Mouse (Mus musculus): ENCODE measurements around the gene Eif2ak4. TPM values are rescaled to one million over a fixed set of nuclear protein-coding genes. Genes with fewer than 3 reads are reported as not detected.

Gene Eif2ak4
- polyA plus RNA-seq, 1 experiment from 2014 or later = 15.2 TPM

- no peaks in the 10 kb centered on the region for H3K9me3 ChIP-seq (ENCODE audit: control insufficient read depth, low read depth, low read length)
- no peak overlapping the region for H3K4me2 ChIP-seq (replicated peaks; ENCODE audit: low read depth, low read length)
- ATAC-seq (ENCODE audit: insufficient number of reproducible peaks, insufficient read depth, low FRiP score, low read depth) = no peak
- H3K27ac ChIP-seq (ENCODE audit: low read length) = no peak overlapping the region
- no peaks in the 10 kb centered on the region for H3K27me3 ChIP-seq (ENCODE audit: control insufficient read depth, insufficient read depth, low read length)
- H3K9ac ChIP-seq (replicated peaks; ENCODE audit: low read depth, low read length) = no peak overlapping the region
- H3K4me1 ChIP-seq (ENCODE audit: control insufficient read depth, insufficient read depth, low read length) = peaks cover 5% of the 10 kb centered on the region; the same call in 1 of the 2 replicates
- H3K36me3 ChIP-seq (ENCODE audit: control insufficient read depth, insufficient read depth, low read length) = no peaks in the 10 kb centered on the region
- 64% methylated on average over 11 of the region's 11 CpGs for WGBS
- H3K4me3 ChIP-seq (ENCODE audit: low read depth, low read length) = no peak overlapping the region
These were observed 123.5 kb downstream of the Eif2ak4 start for GRCm38 (mm10) chr2:118511779-118512417.

DNA sequence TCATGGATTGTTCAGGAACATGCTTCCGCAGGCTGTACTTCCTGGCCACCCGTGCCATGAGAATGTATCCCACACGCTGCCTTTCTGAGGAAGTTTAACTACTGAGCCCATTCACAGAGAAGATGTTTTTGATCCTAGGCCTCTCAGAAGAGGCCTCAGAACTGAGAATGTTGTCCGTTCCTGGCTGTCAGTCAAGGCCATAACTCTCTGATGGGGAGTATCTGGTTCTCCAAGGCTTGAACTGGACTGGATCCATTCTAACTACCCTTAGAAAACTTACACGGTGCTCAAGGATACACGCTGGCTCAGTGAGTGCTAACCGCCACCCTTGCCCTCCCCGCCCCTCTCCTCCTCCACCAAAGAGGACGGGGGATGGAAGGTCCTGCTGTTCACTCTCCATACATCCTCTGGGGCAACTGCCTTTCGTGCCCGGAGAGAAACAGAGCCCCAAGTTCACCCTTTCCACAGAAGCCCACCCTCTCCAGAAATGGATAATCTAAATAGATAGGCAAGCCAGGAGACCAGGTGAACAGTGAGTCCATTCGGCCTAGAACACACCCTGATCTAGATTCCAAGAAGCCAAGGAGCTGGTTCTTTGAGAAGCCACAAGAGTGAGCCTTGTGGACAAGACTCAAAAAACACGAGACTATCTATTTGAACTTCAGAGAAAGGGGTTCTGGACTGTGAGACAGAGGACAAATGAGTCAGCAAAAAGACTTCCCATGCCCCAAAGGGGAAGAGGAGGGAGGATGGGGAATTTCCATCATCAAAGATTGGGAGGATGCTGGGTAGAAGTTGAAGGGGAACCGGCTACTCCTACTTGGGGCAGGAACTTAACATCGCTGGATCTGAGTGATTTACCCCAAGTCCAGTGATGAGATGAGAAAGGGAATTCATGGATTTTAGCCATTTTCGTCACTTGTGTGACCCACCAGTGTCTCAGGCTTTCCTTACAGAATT is 124.3 kb downstream of the Eif2ak4 start:
- H3K27ac ChIP-seq (ENCODE audit: low read length) = no peak overlapping the region
- peaks cover 5% of the 10 kb centered on the region; the same call in 1 of the 2 replicates for H3K4me1 ChIP-seq (ENCODE audit: control insufficient read depth, insufficient read depth, low read length)
- ATAC-seq (ENCODE audit: insufficient number of reproducible peaks, insufficient read depth, low FRiP score, low read depth) = no peak
- H3K27me3 ChIP-seq (ENCODE audit: control insufficient read depth, insufficient read depth, low read length) = no peaks in the 10 kb centered on the region
- H3K9me3 ChIP-seq (ENCODE audit: control insufficient read depth, low read depth, low read length) = no peaks in the 10 kb centered on the region
- no peak overlapping the region for H3K4me3 ChIP-seq (ENCODE audit: low read depth, low read length)
- H3K36me3 ChIP-seq (ENCODE audit: control insufficient read depth, insufficient read depth, low read length) = no peaks in the 10 kb centered on the region
- 77% methylated on average over 16 of the region's 16 CpGs for WGBS
- no peak overlapping the region for H3K4me2 ChIP-seq (replicated peaks; ENCODE audit: low read depth, low read length)
- H3K9ac ChIP-seq (replicated peaks; ENCODE audit: low read depth, low read length) = no peak overlapping the region

DNA sequence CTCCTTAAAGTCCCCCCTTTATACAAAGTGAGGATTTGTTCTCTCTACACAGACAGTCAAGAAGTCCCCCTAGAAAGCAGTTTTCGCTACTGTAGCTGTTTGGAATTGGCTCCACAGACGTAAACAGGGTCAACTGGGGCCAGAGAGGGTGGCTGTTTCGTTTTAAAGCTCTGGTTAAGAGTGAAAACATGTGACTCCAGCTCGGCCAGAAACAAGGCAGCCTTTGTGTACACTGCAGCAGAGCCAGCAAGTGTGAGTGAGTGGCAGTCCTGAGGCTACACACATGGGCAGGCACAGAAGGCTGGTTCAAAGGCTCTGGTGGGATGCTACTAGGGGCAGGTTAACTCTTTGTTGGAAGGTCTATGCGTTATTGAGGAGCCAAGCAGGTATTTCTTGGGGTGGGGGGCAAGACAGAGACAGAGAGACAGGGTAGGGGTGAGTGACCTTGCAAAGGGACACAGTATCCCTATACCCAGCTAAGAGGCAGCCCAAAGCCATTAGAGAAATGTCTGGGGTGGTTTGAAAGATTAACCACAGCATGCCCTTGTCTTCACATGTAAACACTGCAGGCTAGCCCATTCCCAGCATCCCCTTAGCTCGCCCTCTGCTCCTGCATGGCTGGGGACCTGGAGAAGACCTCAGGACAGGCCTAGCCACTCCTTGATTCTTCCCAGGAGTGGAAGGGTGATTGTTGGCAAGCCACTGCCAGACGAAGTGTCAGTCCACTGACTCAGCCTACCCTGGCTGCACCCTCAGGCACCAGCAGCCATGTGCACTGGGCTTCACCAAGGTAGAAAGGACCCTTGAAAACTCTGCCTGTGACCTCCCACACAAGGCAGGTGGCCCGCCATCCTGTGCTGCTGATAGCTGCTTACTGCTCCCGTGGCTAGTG is 131.9 kb downstream of the Eif2ak4 start:
- WGBS = 34% methylated on average over 9 of the region's 9 CpGs
- no peaks in the 10 kb centered on the region for H3K27me3 ChIP-seq (ENCODE audit: control insufficient read depth, insufficient read depth, low read length)
- no peaks in the 10 kb centered on the region for H3K36me3 ChIP-seq (ENCODE audit: control insufficient read depth, insufficient read depth, low read length)
- ATAC-seq (ENCODE audit: insufficient number of reproducible peaks, insufficient read depth, low FRiP score, low read depth) = peak; percentile 88
- peaks cover 28% of the 10 kb centered on the region for H3K4me1 ChIP-seq (ENCODE audit: control insufficient read depth, insufficient read depth, low read length)
- H3K4me3 ChIP-seq (ENCODE audit: low read depth, low read length) = no peak overlapping the region
- H3K27ac ChIP-seq (ENCODE audit: low read length) = peak overlapping the region; percentile 35
- H3K4me2 ChIP-seq (replicated peaks; ENCODE audit: low read depth, low read length) = 0 out of 2 replicates have a peak overlapping the region, but pooled peaks have one; percentile 10
- no peak overlapping the region for H3K9ac ChIP-seq (replicated peaks; ENCODE audit: low read depth, low read length)
- H3K9me3 ChIP-seq (ENCODE audit: control insufficient read depth, low read depth, low read length) = no peaks in the 10 kb centered on the region

- whole genome bisulfite sequencing = 9% methylated on average over 2 of the region's 2 CpGs
These were observed 133.8 kb downstream of the Eif2ak4 start for GRCm38 (mm10) chr2:118522265-118522664.

DNA sequence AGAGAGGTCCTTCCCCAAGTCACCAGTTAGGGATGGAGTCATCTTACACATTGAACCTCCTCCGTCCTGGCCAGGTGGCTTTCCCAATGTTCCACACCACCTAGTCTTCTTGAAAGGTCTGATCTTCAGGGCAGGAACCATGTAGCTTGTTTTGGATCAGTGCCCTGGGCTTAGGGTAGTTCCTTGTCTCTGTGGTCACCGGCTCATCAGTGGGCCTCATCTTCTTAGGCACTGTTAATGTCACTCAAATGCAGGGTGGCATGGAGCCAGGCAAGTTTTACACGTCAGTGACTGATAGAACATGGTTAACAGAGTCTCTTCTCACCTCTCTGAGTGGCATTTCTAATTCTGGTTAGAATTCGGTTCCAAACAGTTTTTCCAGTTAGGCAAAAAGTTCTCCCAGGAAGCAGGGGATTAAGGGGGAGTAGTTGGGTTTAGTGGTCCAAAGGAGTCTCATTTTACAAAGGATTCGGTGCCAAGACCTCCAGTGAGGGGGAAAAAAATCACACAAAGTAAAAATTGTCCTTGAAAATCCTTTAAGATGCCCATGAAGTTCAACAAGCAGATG is 134.8 kb downstream of the Eif2ak4 start:
- ATAC-seq (ENCODE audit: insufficient number of reproducible peaks, insufficient read depth, low FRiP score, low read depth) = no peak
- Histone ChIP-seq H3K9ac (replicated peaks; ENCODE audit: low read depth, low read length) (no peak overlapping the region), H3K4me3 (ENCODE audit: low read depth, low read length) (no peak overlapping the region), H3K27me3 (ENCODE audit: control insufficient read depth, insufficient read depth, low read length) (no peaks in the 10 kb centered on the region), H3K4me2 (replicated peaks; ENCODE audit: low read depth, low read length) (no peak overlapping the region), H3K27ac (ENCODE audit: low read length) (no peak overlapping the region), H3K4me1 (ENCODE audit: control insufficient read depth, insufficient read depth, low read length) (peaks cover 28% of the 10 kb centered on the region), H3K36me3 (ENCODE audit: control insufficient read depth, insufficient read depth, low read length) (no peaks in the 10 kb centered on the region), H3K9me3 (ENCODE audit: control insufficient read depth, low read depth, low read length) (no peaks in the 10 kb centered on the region)
- 50% methylated on average over 5 of the region's 5 CpGs for WGBS

More at GRCm38 (mm10) chr2:118522265-118522664, 133.8 kb downstream of the Eif2ak4 start:
- Histone ChIP-seq H3K9me3 (ENCODE audit: control insufficient read depth, low read depth, low read length) (no peaks in the 10 kb centered on the region), H3K27me3 (ENCODE audit: control insufficient read depth, insufficient read depth, low read length) (no peaks in the 10 kb centered on the region), H3K4me3 (ENCODE audit: low read depth, low read length) (no peak overlapping the region), H3K27ac (ENCODE audit: low read length) (peak overlapping the region; percentile 10; the same call in 1 of the 2 replicates), H3K4me2 (replicated peaks; ENCODE audit: low read depth, low read length) (no peak overlapping the region), H3K9ac (replicated peaks; ENCODE audit: low read depth, low read length) (no peak overlapping the region), H3K4me1 (ENCODE audit: control insufficient read depth, insufficient read depth, low read length) (peaks cover 28% of the 10 kb centered on the region), H3K36me3 (ENCODE audit: control insufficient read depth, insufficient read depth, low read length) (no peaks in the 10 kb centered on the region)
- no peak for ATAC-seq (ENCODE audit: insufficient number of reproducible peaks, insufficient read depth, low FRiP score, low read depth)

GRCm38 (mm10) chr2:118524811-118525210 is 136.4 kb downstream of the Eif2ak4 start:
- H3K27me3 ChIP-seq (ENCODE audit: control insufficient read depth, insufficient read depth, low read length) = no peaks in the 10 kb centered on the region
- H3K4me2 ChIP-seq (replicated peaks; ENCODE audit: low read depth, low read length) = no peak overlapping the region
- 85% methylated on average over 3 of the region's 3 CpGs for WGBS
- no peaks in the 10 kb centered on the region for H3K9me3 ChIP-seq (ENCODE audit: control insufficient read depth, low read depth, low read length)
- no peak for ATAC-seq (ENCODE audit: insufficient number of reproducible peaks, insufficient read depth, low FRiP score, low read depth)
- no peaks in the 10 kb centered on the region for H3K36me3 ChIP-seq (ENCODE audit: control insufficient read depth, insufficient read depth, low read length)
- no peak overlapping the region for H3K9ac ChIP-seq (replicated peaks; ENCODE audit: low read depth, low read length)
- H3K27ac ChIP-seq (ENCODE audit: low read length) = no peak overlapping the region
- no peak overlapping the region for H3K4me3 ChIP-seq (ENCODE audit: low read depth, low read length)
- H3K4me1 ChIP-seq (ENCODE audit: control insufficient read depth, insufficient read depth, low read length) = peaks cover 30% of the 10 kb centered on the region
